Mouse (Mus musculus): ENCODE measurements around the gene Mup19.
"Not testable (repeated sequence)": the region's sequence is repeated elsewhere in the genome, so short reads cannot be mapped to it uniquely, and the experiment has no call there.

The Mup19 gene

GRCm38 (mm10) chr4:61782169-61782568 is at the start of gene Mup19:
Mup19 (minus strand) TSS chr4:61782269.
- CTCF ChIA-PET: not testable (repeated sequence)

DNA sequence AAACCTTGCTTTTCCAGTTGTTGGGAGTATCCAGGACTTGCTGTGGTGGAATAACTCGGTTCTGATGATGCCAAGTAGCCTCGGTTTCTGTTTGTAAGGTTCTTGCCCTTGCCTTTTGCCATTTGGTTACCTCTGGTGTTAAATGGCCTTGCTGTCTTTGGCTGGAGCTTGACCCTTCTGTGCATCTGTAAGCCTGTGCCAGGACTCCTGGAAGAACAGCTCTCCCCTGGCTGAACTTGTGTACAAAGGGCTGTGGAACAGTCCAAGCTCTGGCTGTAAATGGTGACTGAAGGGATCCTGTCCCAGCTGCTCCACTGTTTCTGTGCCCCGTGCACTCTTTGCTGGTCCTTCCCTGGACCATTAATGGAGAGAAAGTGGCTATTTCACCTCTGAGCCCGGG is 47.1 kb upstream of the Mup19 start:
- CTCF ChIA-PET: no interaction called here

DNA sequence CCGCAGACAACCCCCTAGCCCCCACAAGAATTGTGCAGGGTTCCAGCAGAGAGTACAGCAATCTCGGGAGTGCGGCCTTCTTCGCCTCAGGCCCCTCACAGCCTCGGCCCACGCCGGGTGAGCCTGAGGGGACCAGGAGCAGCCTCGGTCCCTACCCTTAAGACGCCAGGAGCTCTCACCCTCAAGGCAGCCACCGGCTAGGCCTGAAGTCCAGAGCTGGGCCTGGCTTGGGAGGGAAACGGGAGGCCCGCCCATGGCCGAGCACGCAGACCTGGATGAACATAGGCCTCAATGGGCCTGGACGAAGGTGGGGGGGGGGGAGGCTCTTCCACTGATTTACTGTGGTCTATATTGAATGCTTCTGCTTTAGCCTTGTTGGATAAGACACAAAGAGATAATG is 41.1 kb upstream of the Mup19 start:
- CTCF ChIA-PET: no interaction called here

GRCm38 (mm10) chr4:61822541-61822940 is 40.5 kb upstream of the Mup19 start:
- CTCF ChIA-PET: not testable (repeated sequence)

DNA sequence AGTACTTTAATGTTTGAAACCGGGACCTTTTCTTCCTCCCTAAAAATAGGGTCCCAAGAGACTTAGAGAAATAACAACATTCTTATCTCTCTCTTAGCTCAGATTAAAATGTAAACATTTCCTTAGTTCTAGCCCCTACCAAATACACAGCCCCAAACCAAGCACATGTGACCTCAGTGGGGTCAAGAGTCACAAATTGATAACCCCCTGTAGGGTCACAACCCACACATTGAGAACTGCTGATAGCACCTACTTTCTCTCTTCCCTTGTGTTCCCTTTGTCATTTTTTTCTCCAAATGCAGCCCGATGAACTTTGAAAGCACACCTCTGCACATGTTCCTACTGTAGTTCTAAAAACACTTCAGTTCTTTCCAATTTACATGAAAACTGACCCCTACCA is 33.5 kb upstream of the Mup19 start:
- CTCF ChIA-PET: no interaction called here

DNA sequence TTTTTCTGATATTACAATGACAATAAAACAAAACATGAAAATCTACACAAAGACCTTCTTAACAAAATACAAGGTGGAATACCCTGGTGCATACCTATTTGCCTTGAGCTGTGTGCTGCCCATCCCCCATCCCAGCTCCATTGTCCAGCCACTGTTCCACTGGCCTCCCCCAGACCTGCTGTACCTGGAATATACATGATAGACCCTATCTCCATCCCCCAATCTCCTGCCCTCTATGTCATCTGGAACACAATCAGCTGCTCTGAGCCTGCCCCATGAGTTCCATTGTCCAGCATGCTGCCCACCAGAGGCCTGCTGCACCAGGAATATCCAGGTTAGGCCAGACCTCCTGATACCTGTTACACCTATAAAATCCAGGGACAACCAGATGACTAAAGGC is 31.4 kb upstream of the Mup19 start:
- CTCF ChIA-PET: no interaction called here

DNA sequence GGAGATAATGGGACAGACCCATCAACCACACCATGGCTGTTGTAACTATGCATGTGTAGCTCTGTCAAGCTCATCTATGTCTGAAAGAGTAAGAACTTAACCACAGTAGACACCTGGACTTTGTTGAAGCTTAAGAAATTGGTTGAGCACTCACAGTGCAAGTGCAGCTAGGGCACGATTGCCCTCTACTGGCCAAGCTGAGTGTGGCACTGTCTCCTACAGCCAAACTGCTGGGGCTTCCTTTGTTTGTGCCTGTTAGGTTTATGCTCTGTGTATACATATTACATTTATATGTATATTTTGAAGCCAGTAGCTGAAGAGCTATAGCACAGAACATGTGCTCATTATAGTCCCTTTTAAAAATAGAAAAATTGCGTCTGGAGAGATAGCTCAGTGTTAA is 29.1 kb upstream of the Mup19 start:
- CTCF ChIA-PET: not testable (repeated sequence)

- CTCF ChIA-PET: not testable (repeated sequence)
Observed at GRCm38 (mm10) chr4:61808926-61809325, 26.9 kb upstream of the Mup19 start.

GRCm38 (mm10) chr4:61789699-61790098 is 7.6 kb upstream of the Mup19 start:
- CTCF ChIA-PET: not testable (repeated sequence)

GRCm38 (mm10) chr4:61784231-61784630 is 2.2 kb upstream of the Mup19 start:
- CTCF ChIA-PET: not testable (repeated sequence)
